Mouse (Mus musculus) hindbrain, embryonic 16.5 days (tissue): Measurements from ENCODE around the gene Xrcc3. TPM values are rescaled to one million over a fixed set of nuclear protein-coding genes. Genes with fewer than 3 reads are reported as not detected.

Experiments used
- ATAC-seq: fragments of 200-750 bp; cut with Nextera tagmentation; 2 replicates; pipeline ENCODE4 v1.8.0; 2017; ENCODE audit warnings: moderate TSS enrichment, moderate library complexity
- H3K27ac ChIP-seq: fragments of 300-500 bp; sonication (generic); 2 replicates; pipeline ENCODE4 v1.5.1; 2014; ENCODE audit warnings: low read depth, mild to moderate bottlenecking, control low read depth, low read length, moderate library complexity
- H3K27me3 ChIP-seq: fragments of 300-500 bp; sonication (generic); replicated peaks from 2 replicates; pipeline ENCODE4 v1.6.1; 2014; ENCODE audit warnings: low read length; ENCODE audit not compliant: control insufficient read depth, insufficient read depth
- H3K36me3 ChIP-seq: fragments of 300-500 bp; sonication (generic); 2 replicates; pipeline ENCODE4 v1.6.1; 2014; ENCODE audit warnings: mild to moderate bottlenecking, low read length, moderate library complexity, mixed read lengths; ENCODE audit not compliant: control insufficient read depth, insufficient read depth
- H3K4me1 ChIP-seq: fragments of 300-500 bp; sonication (generic); 2 replicates; pipeline ENCODE4 v1.6.1; 2014; ENCODE audit warnings: low read depth, low read length; ENCODE audit not compliant: control insufficient read depth, insufficient read depth
- H3K4me2 ChIP-seq: fragments of 300-500 bp; sonication (generic); 2 replicates; pipeline ENCODE4 v1.6.1; 2014; ENCODE audit warnings: mild to moderate bottlenecking, low read length, control low read depth, moderate library complexity
- H3K4me3 ChIP-seq: fragments of 300-500 bp; sonication (generic); 2 replicates; pipeline ENCODE4 v1.5.1; 2014; ENCODE audit warnings: mild to moderate bottlenecking, low read length, control low read depth, moderate library complexity
- H3K9ac ChIP-seq: fragments of 300-500 bp; sonication (generic); 2 replicates; pipeline ENCODE4 v1.6.1; 2014; ENCODE audit warnings: low read depth, mild to moderate bottlenecking, control low read depth, low read length, moderate library complexity
- H3K9me3 ChIP-seq: fragments of 300-500 bp; sonication (generic); 2 replicates; pipeline ENCODE4 v1.6.1; 2014; ENCODE audit warnings: mild to moderate bottlenecking, low read length, moderate library complexity; ENCODE audit not compliant: control insufficient read depth
- WGBS: fragments of 180-500 bp; shearing (Covaris S2); extraction: QIAGEN DNeasy Blood & Tissue Kit; methylation state at CpG from one replicate; pipeline ENCODE4 v1.1.7; 2014; 5-methylcytosine and 5-hydroxymethylcytosine counted together
- polyA plus RNA-seq: library from polyadenylated mRNA; unstranded; fragments of >200 nt; fragmentation: Nextera tagmentation; extraction: Ambion mirVana; gene quantifications from 2 replicates; pipeline ENCODE4 v1.2.1, GENCODE M21; 2015

Gene Xrcc3
- polyA plus RNA-seq, 1 experiment from 2014 or later, result 3.3 TPM

DNA sequence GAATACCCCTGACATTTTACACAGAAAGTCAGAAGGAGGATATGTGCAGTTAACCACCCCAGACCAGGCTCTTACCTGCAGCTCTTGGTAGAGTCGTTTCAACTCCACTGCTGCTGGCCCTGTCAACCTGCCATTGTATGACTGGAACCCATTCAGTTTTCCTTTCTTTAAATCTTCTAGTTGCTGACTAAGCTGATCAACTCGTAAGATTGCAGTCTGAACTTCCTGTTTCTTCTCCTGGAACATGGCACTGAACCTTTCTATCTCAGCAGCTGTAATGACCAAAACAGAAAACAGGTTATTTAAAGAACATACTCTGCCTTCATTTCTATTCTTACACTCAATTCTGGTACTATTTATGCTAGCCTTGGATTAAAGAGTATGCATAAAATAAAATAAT, 29.8 kb upstream of the Xrcc3 start:
- no peaks in the 10 kb centered on the region for H3K27me3 ChIP-seq
- H3K36me3 ChIP-seq, result peaks cover 7% of the 10 kb centered on the region
- H3K9me3 ChIP-seq, result no peaks in the 10 kb centered on the region
- 52% methylated on average over 2 of the region's 2 CpGs for WGBS
- no peak overlapping the region for H3K9ac ChIP-seq
- no peak overlapping the region for H3K4me2 ChIP-seq
- H3K27ac ChIP-seq, result no peak overlapping the region
- no peaks in the 10 kb centered on the region for H3K4me1 ChIP-seq
- no peak overlapping the region for H3K4me3 ChIP-seq
- no peak for ATAC-seq

DNA sequence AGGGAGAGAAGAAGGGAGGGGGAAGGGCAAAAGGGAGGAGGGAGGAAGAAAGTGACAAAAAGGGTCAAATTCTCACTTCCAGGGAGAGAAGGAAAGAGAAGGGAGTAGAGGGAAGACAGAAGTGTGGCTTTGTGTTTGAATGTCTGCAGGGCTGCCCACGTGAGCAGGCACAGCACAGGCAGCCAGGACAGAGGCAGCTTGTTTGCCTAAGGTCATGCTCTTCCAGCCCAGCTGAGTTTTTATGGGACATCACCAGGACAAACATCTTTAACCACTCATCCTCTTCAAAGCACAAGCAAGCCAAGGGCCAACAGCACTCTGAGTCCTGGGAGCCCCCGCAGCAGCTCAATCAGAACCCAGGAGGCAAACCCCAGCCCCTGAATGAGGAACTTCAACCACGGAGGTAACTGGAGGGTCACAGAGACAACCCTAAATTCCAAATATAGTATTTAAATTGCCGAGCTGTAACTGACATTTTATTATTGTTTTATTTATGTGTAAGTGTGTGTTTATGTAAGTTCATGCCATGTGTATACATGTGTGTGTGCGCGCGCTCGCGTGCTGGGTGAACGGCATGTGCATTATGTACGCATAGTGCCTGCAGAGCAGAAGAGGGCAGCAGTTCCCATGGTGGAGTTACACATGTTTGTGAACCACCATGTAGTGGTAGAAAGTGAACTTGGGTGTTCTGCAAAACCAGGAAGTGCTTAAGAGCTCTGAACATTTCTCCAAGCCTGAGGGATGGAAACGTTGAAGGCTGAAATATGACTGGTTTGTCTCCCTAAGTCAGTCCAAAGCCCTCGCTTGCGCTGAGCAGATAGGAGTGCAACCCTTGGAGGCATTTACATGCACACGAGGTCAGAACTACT, 29.1 kb upstream of the Xrcc3 start:
- Histone ChIP-seq H3K27ac (no peak overlapping the region), H3K4me3 (no peak overlapping the region), H3K4me2 (no peak overlapping the region), H3K36me3 (peaks cover 13% of the 10 kb centered on the region), H3K9ac (no peak overlapping the region), H3K9me3 (no peaks in the 10 kb centered on the region), H3K27me3 (no peaks in the 10 kb centered on the region), H3K4me1 (no peaks in the 10 kb centered on the region)
- 87% methylated on average over 15 of the region's 15 CpGs for WGBS
- no peak for ATAC-seq

DNA sequence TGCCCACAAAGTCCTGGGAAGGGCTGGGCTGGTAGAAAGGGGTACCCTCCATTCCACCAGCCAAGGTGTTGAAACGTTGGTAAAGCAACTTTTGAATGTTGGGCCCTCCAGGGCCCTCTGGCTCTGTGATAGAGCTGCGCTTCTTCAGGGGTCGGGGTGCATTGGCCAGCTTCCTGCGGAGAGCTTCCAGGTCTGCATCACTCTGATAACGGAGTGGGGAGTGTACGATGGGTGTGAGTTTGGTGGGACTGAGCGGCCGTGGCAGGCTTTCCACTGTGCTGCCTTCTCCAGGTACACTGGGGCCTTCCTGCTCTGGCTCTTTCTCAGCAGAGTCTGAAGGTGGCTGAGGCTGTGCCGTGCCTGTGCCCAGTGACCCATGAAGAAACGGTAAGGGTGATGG, 19.8 kb upstream of the Xrcc3 start:
- 87% methylated on average over 10 of the region's 10 CpGs for WGBS

DNA sequence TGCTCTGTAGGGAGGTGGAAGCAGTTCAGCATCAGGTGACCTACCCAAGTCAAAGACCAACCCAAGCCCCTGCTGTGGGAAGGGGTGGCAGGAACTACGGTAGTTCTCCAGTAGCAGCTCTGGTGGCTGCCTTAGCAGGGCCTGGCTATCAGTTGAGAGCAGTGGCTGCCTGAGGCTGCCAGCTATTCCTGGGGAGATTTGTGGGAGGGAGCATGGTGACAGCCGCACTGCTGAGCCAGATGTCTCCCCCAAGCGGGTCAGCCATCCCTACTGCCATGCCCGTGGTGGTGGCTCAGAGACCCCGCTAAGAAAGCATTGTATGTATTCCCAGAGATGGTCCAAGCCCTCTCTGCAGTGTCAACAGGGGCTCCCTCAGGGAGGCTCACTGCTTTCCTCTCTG, 19.0 kb upstream of the Xrcc3 start:
- H3K4me1 ChIP-seq, result no peaks in the 10 kb centered on the region
- no peak overlapping the region for H3K27ac ChIP-seq
- WGBS, result 75% methylated on average over 5 of the region's 5 CpGs
- no peaks in the 10 kb centered on the region for H3K9me3 ChIP-seq
- H3K36me3 ChIP-seq, result peaks cover 58% of the 10 kb centered on the region
- H3K4me2 ChIP-seq, result no peak overlapping the region
- H3K4me3 ChIP-seq, result no peak overlapping the region
- no peak overlapping the region for H3K9ac ChIP-seq
- no peaks in the 10 kb centered on the region for H3K27me3 ChIP-seq
- no peak for ATAC-seq

More for the DNA sequence above, 19.8 kb upstream of the Xrcc3 start:
- ATAC-seq, result no peak
- Histone ChIP-seq H3K4me3 (no peak overlapping the region), H3K27me3 (no peaks in the 10 kb centered on the region), H3K4me1 (no peaks in the 10 kb centered on the region), H3K9me3 (no peaks in the 10 kb centered on the region), H3K4me2 (no peak overlapping the region), H3K9ac (no peak overlapping the region), H3K27ac (no peak overlapping the region), H3K36me3 (peaks cover 56% of the 10 kb centered on the region)

DNA sequence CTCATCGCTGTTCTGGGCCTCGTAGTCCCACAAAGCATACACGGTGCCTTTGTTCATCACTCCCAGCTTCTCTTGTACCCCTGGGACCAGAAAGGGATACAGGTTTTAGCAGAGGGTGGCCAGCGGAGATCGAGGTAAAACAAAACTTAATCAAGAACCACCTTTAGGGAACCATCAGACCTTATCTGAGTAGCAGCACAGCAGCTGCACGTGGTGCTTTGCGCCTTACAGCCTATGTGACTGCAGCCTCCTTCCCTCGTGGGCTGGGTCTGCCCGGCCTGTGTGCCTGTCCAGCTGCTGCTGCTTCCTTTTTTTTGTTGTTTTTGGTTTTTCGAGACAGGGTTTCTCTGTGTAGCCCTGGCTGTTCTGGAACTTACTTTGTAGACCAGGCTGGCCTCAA, 16.7 kb upstream of the Xrcc3 start:
- Histone ChIP-seq H3K27me3 (no peaks in the 10 kb centered on the region), H3K27ac (no peak overlapping the region), H3K9ac (no peak overlapping the region), H3K4me2 (no peak overlapping the region), H3K4me1 (no peaks in the 10 kb centered on the region), H3K9me3 (no peaks in the 10 kb centered on the region), H3K36me3 (peaks cover 64% of the 10 kb centered on the region), H3K4me3 (no peak overlapping the region)
- 78% methylated on average over 10 of the region's 10 CpGs for WGBS
- no peak for ATAC-seq

DNA sequence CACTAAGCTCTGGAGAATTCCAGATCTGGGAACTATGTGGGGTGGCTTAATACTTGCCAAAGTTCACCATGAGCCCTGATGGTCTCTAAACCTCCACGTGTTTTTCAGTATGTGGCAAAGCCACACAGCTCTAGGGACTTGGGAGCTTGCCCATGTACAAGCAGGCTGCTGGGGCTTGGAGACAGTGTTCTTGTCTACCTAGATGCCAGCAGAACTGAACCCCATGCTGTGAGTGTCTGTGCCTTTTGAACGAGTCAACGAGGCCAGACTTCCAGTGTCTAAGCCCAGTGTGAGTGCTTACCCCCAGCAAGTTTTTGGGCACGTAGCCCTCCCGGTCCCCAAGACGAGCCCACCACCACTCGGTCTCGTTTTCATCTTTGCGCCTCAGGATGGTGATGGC, 16.3 kb upstream of the Xrcc3 start:
- H3K9ac ChIP-seq, result no peak overlapping the region
- 77% methylated on average over 9 of the region's 9 CpGs for WGBS
- H3K4me3 ChIP-seq, result no peak overlapping the region
- no peak overlapping the region for H3K4me2 ChIP-seq
- H3K27ac ChIP-seq, result 0 out of 2 replicates have a peak overlapping the region, but pooled peaks have one; percentile 14
- no peaks in the 10 kb centered on the region for H3K4me1 ChIP-seq
- H3K9me3 ChIP-seq, result no peaks in the 10 kb centered on the region
- ATAC-seq, result no peak; the same call in 1 of the 2 replicates
- no peaks in the 10 kb centered on the region for H3K27me3 ChIP-seq
- H3K36me3 ChIP-seq, result peaks cover 65% of the 10 kb centered on the region

DNA sequence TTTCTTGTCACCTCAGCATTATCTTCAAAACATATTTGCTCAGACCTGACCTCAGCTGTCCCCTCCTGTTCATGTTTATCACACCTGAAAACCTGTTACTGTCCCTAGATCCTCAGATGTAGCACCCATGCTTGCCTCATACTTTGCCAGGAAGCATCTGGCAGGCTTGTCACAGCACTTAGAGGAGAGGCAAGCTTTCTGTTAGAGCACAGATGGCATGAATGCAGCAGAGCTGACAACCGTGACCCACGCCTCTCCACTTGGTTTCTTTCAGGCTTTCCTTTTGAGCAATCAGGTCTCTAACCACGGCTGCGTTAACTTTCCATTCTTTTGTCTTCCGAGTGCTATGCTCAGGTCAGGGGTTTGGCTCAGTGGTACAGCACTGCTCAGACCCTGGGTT, 15.8 kb upstream of the Xrcc3 start:
- Histone ChIP-seq H3K4me3 (no peak overlapping the region), H3K9ac (no peak overlapping the region), H3K36me3 (peaks cover 65% of the 10 kb centered on the region), H3K4me1 (no peaks in the 10 kb centered on the region), H3K27ac (0 out of 2 replicates have a peak overlapping the region, but pooled peaks have one; percentile 14), H3K9me3 (no peaks in the 10 kb centered on the region), H3K27me3 (no peaks in the 10 kb centered on the region), H3K4me2 (no peak overlapping the region)
- peak; percentile 24; the same call in 1 of the 2 replicates for ATAC-seq
- WGBS, result 42% methylated on average over 5 of the region's 5 CpGs

DNA sequence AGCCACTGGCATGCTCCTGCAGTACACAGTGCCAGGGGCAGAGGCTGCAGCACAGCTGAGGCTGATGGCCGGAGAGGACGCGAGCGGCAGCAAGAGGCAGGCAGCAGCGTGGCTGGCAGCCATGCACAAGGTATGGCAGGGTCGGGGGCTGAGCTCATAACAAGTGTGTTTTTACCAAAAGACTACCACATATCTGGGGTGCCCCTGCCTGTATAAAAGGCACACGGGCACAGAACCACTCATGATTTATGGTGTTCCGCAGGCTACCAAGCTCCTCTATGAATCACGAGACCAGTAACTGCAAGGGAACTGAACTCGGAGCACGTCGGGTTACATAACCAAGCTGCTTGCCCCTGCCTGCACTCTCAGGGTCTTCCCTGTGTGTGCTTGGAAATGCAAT, 13.9 kb upstream of the Xrcc3 start:
- H3K4me1 ChIP-seq, result no peaks in the 10 kb centered on the region
- WGBS, result 88% methylated on average over 12 of the region's 12 CpGs
- H3K4me3 ChIP-seq, result no peak overlapping the region
- peaks cover 51% of the 10 kb centered on the region for H3K36me3 ChIP-seq
- no peak overlapping the region for H3K4me2 ChIP-seq
- no peak overlapping the region for H3K27ac ChIP-seq
- ATAC-seq, result no peak
- H3K27me3 ChIP-seq, result no peaks in the 10 kb centered on the region
- no peaks in the 10 kb centered on the region for H3K9me3 ChIP-seq
- no peak overlapping the region for H3K9ac ChIP-seq

DNA sequence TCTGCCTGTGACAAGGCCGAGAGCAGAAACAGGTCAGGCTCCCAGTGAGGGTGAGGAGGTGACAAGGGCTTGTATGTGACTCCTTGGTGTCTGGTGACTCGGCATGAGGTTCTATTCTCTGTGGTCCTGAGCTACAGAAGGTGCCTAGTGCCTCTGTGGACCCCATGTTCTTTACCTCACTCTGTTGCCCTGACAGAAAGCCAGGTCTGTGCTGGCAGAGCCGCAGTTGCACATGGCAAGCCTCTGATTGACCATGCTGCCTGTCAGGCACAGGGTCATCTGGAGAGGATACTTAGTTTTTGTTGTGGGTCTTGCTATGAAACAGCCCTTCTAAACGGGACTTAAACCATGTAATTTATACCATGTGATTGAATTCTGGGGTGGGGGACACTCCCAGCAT, 8.3 kb upstream of the Xrcc3 start:
- no peaks in the 10 kb centered on the region for H3K9me3 ChIP-seq
- no peak overlapping the region for H3K27ac ChIP-seq
- peaks cover 12% of the 10 kb centered on the region for H3K36me3 ChIP-seq
- H3K4me1 ChIP-seq, result no peaks in the 10 kb centered on the region; the same call in 1 of the 2 replicates
- H3K27me3 ChIP-seq, result no peaks in the 10 kb centered on the region
- no peak overlapping the region for H3K9ac ChIP-seq
- no peak for ATAC-seq
- no peak overlapping the region for H3K4me3 ChIP-seq
- 61% methylated on average over 4 of the region's 4 CpGs for WGBS
- no peak overlapping the region for H3K4me2 ChIP-seq
